Mouse (Mus musculus): ENCODE measurements around the gene Srms. TPM values are rescaled to one million over a fixed set of nuclear protein-coding genes. Genes with fewer than 3 reads are reported as not detected.
"Not testable (repeated sequence)": the region's sequence is repeated elsewhere in the genome, so short reads cannot be mapped to it uniquely, and the experiment has no call there.

Srms gene
- polyA plus RNA-seq, 3 experiments from 2014 or later = 0.19 to 0.35 TPM; not detected in 1

- ATAC-seq = peak; percentile 99
Measured at GRCm38 (mm10) chr2:181219538-181220216, 6.7 kb upstream of the Srms start, which contains the start of gene Fndc11. Gene Fndc11, plus strand, starts transcription at chr2:181220013.

GRCm38 (mm10) chr2:181218881-181219485 is 6.0 kb upstream of the Srms start:
- no peak for ATAC-seq

- no peak for ATAC-seq
Measured at GRCm38 (mm10) chr2:181216037-181216436, 3.1 kb upstream of the Srms start.

GRCm38 (mm10) chr2:181212389-181213020 is 480 bp downstream of the Srms start:
- peak; percentile 58 for ATAC-seq

- ATAC-seq = no peak
Measured at GRCm38 (mm10) chr2:181206118-181206517, 6.9 kb downstream of the Srms start.

GRCm38 (mm10) chr2:181205678-181206077 is 7.3 kb downstream of the Srms start:
- no peak for ATAC-seq

- no peak for ATAC-seq
Measured at GRCm38 (mm10) chr2:181202886-181203285, 10.1 kb downstream of the Srms start.

GRCm38 (mm10) chr2:181202422-181202821 is 10.6 kb downstream of the Srms start, which contains the start of gene Ptk6:
Gene Ptk6, minus strand, starts transcription at chr2:181202789.
- no peak for ATAC-seq

- no peak for ATAC-seq
Measured at GRCm38 (mm10) chr2:181201606-181202005, 11.4 kb downstream of the Srms start.

- no peak for ATAC-seq
Measured at GRCm38 (mm10) chr2:181196628-181197300, 16.2 kb downstream of the Srms start.

- no peak for ATAC-seq
Measured at GRCm38 (mm10) chr2:181193044-181193443, 19.9 kb downstream of the Srms start.

- ATAC-seq = no peak
Measured at GRCm38 (mm10) chr2:181191936-181192335, 21.0 kb downstream of the Srms start.

GRCm38 (mm10) chr2:181191385-181191784 is 21.6 kb downstream of the Srms start:
- ATAC-seq = not testable (repeated sequence)

- ATAC-seq = no peak
Measured at GRCm38 (mm10) chr2:181189321-181189720, 23.7 kb downstream of the Srms start.

GRCm38 (mm10) chr2:181188681-181189080 is 24.3 kb downstream of the Srms start:
- no peak for ATAC-seq

GRCm38 (mm10) chr2:181187121-181188000 is 25.6 kb downstream of the Srms start, which contains the start of gene Ppdpf:
Gene Ppdpf, plus strand, starts transcription at chr2:181187247.
- peak; percentile 92 for ATAC-seq

GRCm38 (mm10) chr2:181186635-181187034 is 26.4 kb downstream of the Srms start:
- ATAC-seq = peak; percentile 73

GRCm38 (mm10) chr2:181180898-181181297 is 32.1 kb downstream of the Srms start:
- ATAC-seq = no peak

- ATAC-seq = no peak
Measured at GRCm38 (mm10) chr2:181178471-181178870, 34.5 kb downstream of the Srms start.

GRCm38 (mm10) chr2:181178015-181178414 is 35.0 kb downstream of the Srms start:
- ATAC-seq = no peak

- no peak for ATAC-seq
Measured at GRCm38 (mm10) chr2:181174646-181175045, 38.3 kb downstream of the Srms start.

- no peak for ATAC-seq
Measured at GRCm38 (mm10) chr2:181166469-181166868, 46.5 kb downstream of the Srms start.

Measured in inflammation-experienced regulatory T-cells, adult 6 months (primary cell).